ENCODE assay signal across 21 mouse cellular contexts in the genomic region with DNA sequence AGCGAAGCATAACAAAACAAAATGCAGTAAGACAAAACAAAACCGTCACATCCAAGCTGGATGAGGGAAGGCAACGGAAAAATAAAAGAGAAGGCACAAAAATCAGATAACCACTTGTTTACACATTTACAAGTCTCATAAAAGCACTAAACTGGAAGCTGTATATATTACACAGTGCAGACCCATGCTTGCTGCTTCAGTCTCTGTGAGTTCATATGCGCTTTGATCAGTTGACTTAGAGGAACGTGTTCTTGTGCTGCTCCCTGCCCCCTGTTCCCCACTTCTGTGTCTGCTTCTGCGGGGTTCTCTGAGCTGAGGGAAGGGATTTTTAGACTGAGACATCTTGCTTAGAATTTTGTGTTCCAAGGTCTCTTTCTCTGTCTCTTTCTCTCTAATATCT. TPM values are rescaled to one million over a fixed set of nuclear protein-coding genes. Genes with fewer than 3 reads are reported as not detected.
"Had no signal": no experiment of that assay in that cellular context is flagged by ENCODE, and none has a peak within 500 bp of the region (broad histone marks: within the 10 kb centered on the region; RNA-seq: fewer than 3 reads in every experiment).

No protein-coding gene starts in this region.

- H3K27me3 ChIP-seq: neural tube, embryonic 15.5 days; stomach, embryonic 15.5 days had no signal

- H3K9ac ChIP-seq: neural tube, embryonic 15.5 days; stomach, embryonic 15.5 days had no signal

- H3K4me2 ChIP-seq: neural tube, embryonic 15.5 days; stomach, embryonic 15.5 days had no signal

- H3K36me3 ChIP-seq: neural tube, embryonic 15.5 days; stomach, embryonic 15.5 days had no signal

- H3K27ac ChIP-seq: neural tube, embryonic 15.5 days; stomach, embryonic 15.5 days; stomach, postnatal 0 days had no signal

- DNase-seq: retina, postnatal 1 day; right cerebral cortex, adult 18-20 months; right cerebral cortex, postnatal 14 days; right cerebral cortex, postnatal 25 days; right cerebral cortex, postnatal 4 days; spleen, adult 18-20 months; thymus, adult 18-20 months; thymus, adult 2 months; thymus, postnatal 14 days; thymus, postnatal 25 days; thymus, postnatal 36 days; thymus, postnatal 4 days had no signal

- H3K9me3 ChIP-seq: neural tube, embryonic 15.5 days; stomach, embryonic 15.5 days had no signal

- H3K4me1 ChIP-seq: neural tube, embryonic 15.5 days; stomach, embryonic 15.5 days had no signal

- H3K4me3 ChIP-seq: neural tube, embryonic 15.5 days; stomach, embryonic 15.5 days had no signal

RNA-seq across cellular contexts. Expression of a gene that starts 24.2 kb away (rescaled TPM):
- polyA plus RNA-seq: neural tube, embryonic 14.5 days; neural tube, embryonic 15.5 days; small intestine, adult 2 months; spleen, adult 2 months; stomach, embryonic 14.5 days; stomach, embryonic 16.5 days; stomach, postnatal 0 days; thymus, adult 2 months; thymus, postnatal 0 days had no signal

RNA-seq across cellular contexts. Expression of a gene that starts 30.0 kb away (rescaled TPM):
- polyA plus RNA-seq: neural tube, embryonic 14.5 days; neural tube, embryonic 15.5 days; small intestine, adult 2 months; spleen, adult 2 months; stomach, embryonic 14.5 days; stomach, embryonic 16.5 days; stomach, postnatal 0 days; thymus, adult 2 months; thymus, postnatal 0 days had no signal

RNA-seq across cellular contexts. Expression of a gene that starts 35.8 kb away (rescaled TPM):
- polyA plus RNA-seq: neural tube, embryonic 14.5 days; neural tube, embryonic 15.5 days; small intestine, adult 2 months; spleen, adult 2 months; stomach, embryonic 14.5 days; stomach, embryonic 16.5 days; stomach, postnatal 0 days; thymus, adult 2 months; thymus, postnatal 0 days had no signal

RNA-seq across cellular contexts. Expression of a gene that starts 41.6 kb away (rescaled TPM):
- polyA plus RNA-seq: neural tube, embryonic 14.5 days; neural tube, embryonic 15.5 days; small intestine, adult 2 months; spleen, adult 2 months; stomach, embryonic 14.5 days; stomach, embryonic 16.5 days; stomach, postnatal 0 days; thymus, adult 2 months; thymus, postnatal 0 days had no signal

RNA-seq across cellular contexts. Expression of a gene that starts 47.5 kb away (rescaled TPM):
- polyA plus RNA-seq: neural tube, embryonic 14.5 days; neural tube, embryonic 15.5 days; small intestine, adult 2 months; spleen, adult 2 months; stomach, embryonic 14.5 days; stomach, embryonic 16.5 days; stomach, postnatal 0 days; thymus, adult 2 months; thymus, postnatal 0 days had no signal
